Mouse (Mus musculus) liver, postnatal 0 days (tissue): ENCODE measurements at regions not wholly inside any gene's neighbourhood (a gene's known extent, or its start where the extent isn't known, plus 50 kb on each side); places are given as distances from the start of the nearest gene placed in this dataset.

ENCODE experiments used
- ATAC-seq: fragments of 200-750 bp; cut with Nextera tagmentation; 2 replicates; pipeline ENCODE4 v1.8.0; 2017; ENCODE audit warnings: mild to moderate bottlenecking, moderate library complexity
- DNase-seq: peaks from one replicate; pipeline ENCODE4 v3.0.0-alpha.2; 2016
- H3K27ac ChIP-seq: fragments of 300-500 bp; sonication (generic); 2 replicates; pipeline ENCODE4 v1.5.1; 2014; ENCODE audit warnings: antibody characterized with exemption, moderate library complexity, mild to moderate bottlenecking, low read depth
- H3K27me3 ChIP-seq: fragments of 300-500 bp; sonication (generic); 2 replicates; pipeline ENCODE4 v1.6.1; 2014; ENCODE audit warnings: low read length, control low read depth, mixed read lengths; ENCODE audit not compliant: insufficient read depth
- H3K36me3 ChIP-seq: fragments of 300-500 bp; sonication (generic); replicated peaks from 2 replicates; pipeline ENCODE4 v1.6.1; 2014; ENCODE audit warnings: mild to moderate bottlenecking, control low read depth, low read length, moderate library complexity, mixed read lengths; ENCODE audit not compliant: insufficient read depth
- H3K4me1 ChIP-seq: fragments of 300-500 bp; sonication (generic); 2 replicates; pipeline ENCODE4 v1.6.1; 2014; ENCODE audit warnings: antibody characterized with exemption, mild to moderate bottlenecking, control low read depth; ENCODE audit not compliant: insufficient read depth
- H3K4me2 ChIP-seq: fragments of 300-500 bp; sonication (generic); 2 replicates; pipeline ENCODE4 v1.6.1; 2014; ENCODE audit warnings: low read depth, mild to moderate bottlenecking, low read length, moderate library complexity, mixed read lengths
- H3K4me3 ChIP-seq: fragments of 300-500 bp; sonication (generic); 2 replicates; pipeline ENCODE4 v1.5.1; 2014; ENCODE audit warnings: low read depth, low read length
- H3K9ac ChIP-seq: fragments of 300-500 bp; sonication (generic); replicated peaks from 2 replicates; pipeline ENCODE4 v1.6.1; 2014; ENCODE audit warnings: mild to moderate bottlenecking, moderate library complexity
- H3K9me3 ChIP-seq: fragments of 300-500 bp; sonication (generic); 2 replicates; pipeline ENCODE4 v1.6.1; 2016; ENCODE audit warnings: mild to moderate bottlenecking, control low read depth, low read length, mixed read lengths
- CTCF ChIP-seq: sonication (generic); IDR thresholded peaks from 2 replicates; pipeline ENCODE4 v1.5.1; 2016; ENCODE audit warnings: antibody characterized with exemption, low read depth
- EP300 ChIP-seq: IDR thresholded peaks from 2 replicates; pipeline ENCODE4 v1.6.1; 2016; ENCODE audit warnings: antibody characterized with exemption, low read depth, mild to moderate bottlenecking
- WGBS: fragments of 180-500 bp; shearing (Covaris S2); extraction: QIAGEN DNeasy Blood & Tissue Kit; methylation state at CpG from one replicate; pipeline ENCODE4 v1.1.7; 2014; ENCODE audit not compliant: insufficient replicate concordance; 5-methylcytosine and 5-hydroxymethylcytosine counted together

DNA sequence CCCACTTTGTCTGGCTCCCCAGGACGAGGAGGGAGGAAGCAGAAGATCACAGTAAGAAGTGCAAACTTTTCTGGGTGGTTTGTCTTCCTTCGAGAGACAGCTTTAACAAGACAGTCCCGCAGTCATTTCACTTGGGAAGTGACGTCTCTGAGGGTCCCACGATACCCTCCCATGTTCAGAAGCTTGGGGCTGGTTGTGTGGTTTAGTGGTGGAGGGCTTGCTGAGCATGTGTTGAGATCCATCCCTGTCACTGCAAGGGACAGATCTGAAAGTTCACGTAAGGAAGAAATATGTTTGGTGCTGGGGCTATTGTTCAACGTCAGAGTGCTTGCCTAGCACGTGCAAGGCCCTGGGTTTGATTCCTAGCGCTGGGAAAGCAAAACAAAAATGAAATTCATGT lies 65.2 kb upstream of the Ahctf1 start:
- ATAC-seq (no peak), DNase-seq (no peak)
- H3K4me1 ChIP-seq: peaks cover 3% of the 10 kb centered on the region; the same call in 1 of the 2 replicates
- H3K27ac ChIP-seq: no peak overlapping the region
- TF ChIP-seq CTCF (no peak), EP300 (no peak)
- 72% methylated on average over 9 of the region's 9 CpGs for WGBS
- no peak overlapping the region for H3K4me3 ChIP-seq
- H3K9ac ChIP-seq: no peak overlapping the region
- no peak overlapping the region for H3K4me2 ChIP-seq
- no peaks in the 10 kb centered on the region for H3K36me3 ChIP-seq
- no peaks in the 10 kb centered on the region for H3K27me3 ChIP-seq
- no peaks in the 10 kb centered on the region for H3K9me3 ChIP-seq

GRCm38 (mm10) chr1:179867493-179867892 lies 64.0 kb upstream of the Ahctf1 start:
- Histone ChIP-seq H3K36me3 (no peaks in the 10 kb centered on the region), H3K9ac (no peak overlapping the region), H3K27me3 (no peaks in the 10 kb centered on the region), H3K4me2 (no peak overlapping the region), H3K4me3 (no peak overlapping the region), H3K4me1 (peaks cover 3% of the 10 kb centered on the region; the same call in 1 of the 2 replicates), H3K9me3 (no peaks in the 10 kb centered on the region), H3K27ac (no peak overlapping the region)
- no peak for TF ChIP-seq EP300
- no peak for TF ChIP-seq CTCF
- no peak for DNase-seq
- 49% methylated on average over 4 of the region's 4 CpGs for WGBS
- ATAC-seq: no peak

DNA sequence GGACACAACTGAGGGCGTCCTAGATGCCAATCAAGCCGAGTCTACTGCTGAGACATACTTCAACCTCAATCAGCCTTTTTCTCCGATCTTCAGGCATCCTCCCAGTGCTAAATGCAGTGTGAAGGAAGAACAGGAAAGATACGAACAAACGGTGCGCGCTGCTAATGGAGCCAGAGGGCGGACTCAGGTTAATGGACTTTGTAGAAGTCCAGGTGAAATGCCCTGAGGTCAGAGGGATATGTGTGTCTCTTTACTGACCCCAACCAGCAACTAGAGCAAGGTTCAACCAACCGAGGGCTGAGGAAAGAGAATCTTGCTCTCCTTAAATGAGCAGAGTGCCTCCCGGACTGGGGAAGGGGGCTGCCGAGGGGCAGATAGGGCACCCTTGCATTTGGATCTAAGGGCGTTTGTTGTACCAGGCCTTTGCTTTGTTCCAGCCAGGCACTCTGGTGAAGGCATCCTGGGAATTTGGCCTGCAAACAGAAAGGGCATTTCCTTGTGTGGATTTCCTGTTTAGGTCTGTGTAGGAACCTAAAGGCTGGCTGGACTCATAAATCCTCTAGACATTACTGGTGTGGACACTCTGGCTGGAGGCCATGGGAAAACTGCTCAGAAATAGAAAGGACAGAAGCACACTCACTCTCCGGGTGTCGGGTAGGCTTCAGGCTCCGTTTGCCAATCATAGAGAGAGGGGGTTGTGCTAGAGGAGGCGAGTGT lies 62.7 kb upstream of the Ahctf1 start:
- Histone ChIP-seq H3K27ac (peak overlapping the region; percentile 62), H3K36me3 (no peaks in the 10 kb centered on the region), H3K4me3 (no peak overlapping the region), H3K9me3 (no peaks in the 10 kb centered on the region), H3K27me3 (no peaks in the 10 kb centered on the region), H3K4me2 (no peak overlapping the region), H3K4me1 (peaks cover 3% of the 10 kb centered on the region; the same call in 1 of the 2 replicates), H3K9ac (no peak overlapping the region)
- ATAC-seq (peak; percentile 49), DNase-seq (no peak)
- WGBS: 54% methylated on average over 16 of the region's 16 CpGs
- TF ChIP-seq EP300 (peak; percentile 37; the same call in 1 of the 2 replicates), CTCF (no peak)

GRCm38 (mm10) chr1:179865561-179865960 lies 62.1 kb upstream of the Ahctf1 start:
- H3K9ac ChIP-seq: no peak overlapping the region
- H3K27me3 ChIP-seq: no peaks in the 10 kb centered on the region
- H3K4me3 ChIP-seq: no peak overlapping the region
- peak; percentile 41; the same call in 1 of the 2 replicates for ATAC-seq
- peak overlapping the region; percentile 62; the same call in 1 of the 2 replicates for H3K27ac ChIP-seq
- 53% methylated on average over 11 of the region's 11 CpGs for WGBS
- no peaks in the 10 kb centered on the region for H3K36me3 ChIP-seq
- TF ChIP-seq EP300 (no peak), CTCF (no peak)
- no peak overlapping the region for H3K4me2 ChIP-seq
- no peak for DNase-seq
- peaks cover 3% of the 10 kb centered on the region; the same call in 1 of the 2 replicates for H3K4me1 ChIP-seq
- H3K9me3 ChIP-seq: no peaks in the 10 kb centered on the region

DNA sequence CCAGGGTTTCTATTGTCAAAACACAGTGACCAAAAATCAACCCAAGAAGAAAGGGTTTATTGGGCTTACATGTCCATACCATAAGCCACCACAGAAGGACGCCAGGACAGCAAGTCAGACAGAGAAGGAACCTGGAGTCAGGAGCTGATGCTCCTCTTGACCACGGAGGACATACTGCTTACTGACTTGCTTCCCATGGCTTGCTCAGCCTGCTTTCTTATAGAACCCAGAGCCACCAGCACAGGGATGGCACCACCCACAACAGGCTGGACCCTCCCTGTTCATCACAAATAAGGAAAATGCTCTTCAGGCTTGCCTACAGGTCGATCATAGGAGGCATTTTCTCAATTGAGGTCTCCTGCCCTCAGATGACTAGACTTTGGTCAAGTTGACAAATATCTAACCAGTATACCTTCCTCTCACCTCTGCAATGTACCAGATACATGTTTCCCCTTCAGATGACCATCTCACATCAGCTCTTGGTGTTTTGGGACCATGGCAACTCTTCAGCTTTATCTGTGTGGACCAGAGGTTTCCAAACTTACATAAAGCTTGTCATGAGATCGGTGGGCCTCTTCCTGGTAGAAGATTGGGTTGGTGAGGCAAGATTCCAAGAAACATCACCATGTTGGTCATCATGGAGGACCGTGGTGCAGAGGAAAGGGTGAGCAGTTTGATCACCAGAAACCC lies 61.2 kb upstream of the Ahctf1 start:
- Histone ChIP-seq H3K27ac (0 out of 2 replicates have a peak overlapping the region, but pooled peaks have one; percentile 3), H3K4me3 (no peak overlapping the region), H3K4me1 (peaks cover 3% of the 10 kb centered on the region; the same call in 1 of the 2 replicates), H3K4me2 (no peak overlapping the region), H3K9ac (no peak overlapping the region), H3K36me3 (no peaks in the 10 kb centered on the region), H3K27me3 (no peaks in the 10 kb centered on the region), H3K9me3 (no peaks in the 10 kb centered on the region)
- no peak for TF ChIP-seq EP300
- TF ChIP-seq CTCF: no peak
- DNase-seq (no peak), ATAC-seq (no peak)
- 69% methylated on average over 5 of the region's 5 CpGs for WGBS

DNA sequence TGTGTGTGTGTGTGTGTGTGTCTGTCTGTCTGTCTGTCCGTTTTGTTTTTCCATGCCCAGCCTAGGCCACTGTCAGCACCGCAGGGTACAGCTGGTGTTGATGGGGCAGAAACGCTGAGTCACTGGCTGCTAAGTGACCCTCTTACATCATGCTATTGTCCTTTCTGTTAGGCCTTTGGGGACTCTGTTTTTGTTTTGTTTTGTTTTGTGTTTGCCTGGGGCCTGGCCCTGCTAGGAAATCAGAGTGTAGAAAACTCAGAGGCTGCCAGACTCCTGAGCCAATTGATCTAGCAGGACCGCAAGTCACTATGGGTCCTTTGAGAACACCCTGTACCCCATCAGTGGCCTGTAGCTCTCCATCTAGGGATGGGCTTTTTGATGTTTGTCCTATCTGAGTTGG lies 59.9 kb upstream of the Ahctf1 start:
- Histone ChIP-seq H3K9ac (no peak overlapping the region), H3K4me1 (peaks cover 3% of the 10 kb centered on the region; the same call in 1 of the 2 replicates), H3K4me3 (no peak overlapping the region), H3K27me3 (no peaks in the 10 kb centered on the region), H3K27ac (no peak overlapping the region), H3K36me3 (no peaks in the 10 kb centered on the region), H3K4me2 (no peak overlapping the region), H3K9me3 (no peaks in the 10 kb centered on the region)
- DNase-seq: no peak
- no peak for ATAC-seq
- 57% methylated on average over 4 of the region's 4 CpGs for WGBS
- no peak for TF ChIP-seq CTCF
- no peak for TF ChIP-seq EP300
